Mouse (Mus musculus): ENCODE results near the gene Dppa3.

DNA sequence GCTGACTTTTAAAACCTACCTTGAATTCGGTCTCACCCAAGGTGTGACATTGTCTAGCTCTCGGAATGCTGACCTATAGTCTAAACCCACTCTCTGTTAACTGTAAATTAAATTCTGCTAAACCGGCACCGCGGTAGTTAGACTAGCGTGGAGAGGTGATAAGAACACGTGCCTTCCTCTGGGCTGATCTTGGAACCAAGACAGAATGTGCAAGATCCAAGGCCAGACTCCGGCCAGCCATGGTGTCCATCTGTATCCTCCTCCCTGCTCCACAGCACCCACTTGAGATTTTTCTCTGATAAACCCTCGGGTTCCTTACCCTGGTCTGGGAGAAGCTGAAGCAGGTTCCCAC lies 16.9 kb upstream of the Dppa3 start:
- no peak for TF ChIP-seq CTCF (IDR thresholded peaks at IDR 0.05; ENCODE audit: low read depth, low read length)
- TF ChIP-seq TAL1 (conservative IDR thresholded peaks at IDR 0.05; ENCODE audit: low read depth, low read length) = no peak
- no peak for TF ChIP-seq GATA2 (IDR thresholded peaks at IDR 0.05; ENCODE audit: borderline replicate concordance, low read depth, low read length)
- no peak for TF ChIP-seq POLR2AphosphoS5 (IDR thresholded peaks at IDR 0.05; ENCODE audit: insufficient replicate concordance, low read depth, low read length)
